Mouse (Mus musculus): ENCODE data around the gene Mcts2. TPM values are rescaled to one million over a fixed set of nuclear protein-coding genes. Genes with fewer than 3 reads are reported as not detected.

Gene Mcts2
- polyA plus RNA-seq, 1 experiment from 2014 or later, result 40.0 TPM

DNA sequence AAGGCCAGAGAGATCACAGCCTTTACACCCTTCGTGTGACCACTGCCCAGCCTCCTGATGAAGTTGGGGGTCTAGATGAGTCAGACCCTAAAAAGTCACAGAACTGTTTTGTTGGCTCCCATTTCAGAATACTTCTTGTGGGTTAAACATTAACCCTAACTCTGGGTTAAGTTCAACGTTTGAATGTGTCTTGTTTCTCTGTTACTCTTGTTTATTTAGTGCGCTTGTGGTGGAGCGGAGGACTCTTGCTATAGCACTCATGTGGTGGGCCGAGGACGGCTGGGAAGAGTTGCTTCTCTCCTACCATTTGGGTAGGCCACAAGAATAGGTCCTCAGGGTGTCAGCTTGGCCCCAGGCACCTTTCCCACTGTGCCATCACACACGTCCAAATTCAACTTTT is 41.8 kb downstream of the Mcts2 start:
- H3K4me2 ChIP-seq, result no peak overlapping the region
- no peak overlapping the region for H3K4me3 ChIP-seq
- no peak for ATAC-seq
- 88% methylated on average over 7 of the region's 7 CpGs for WGBS
- no peak overlapping the region for H3K27ac ChIP-seq
- H3K27me3 ChIP-seq, result peaks cover 3% of the 10 kb centered on the region; the same call in 1 of the 2 replicates
- H3K36me3 ChIP-seq (ENCODE audit: poor library complexity, severe bottlenecking), result no peaks in the 10 kb centered on the region
- peaks cover 13% of the 10 kb centered on the region for H3K4me1 ChIP-seq
- no peak overlapping the region for H3K9ac ChIP-seq
- H3K9me3 ChIP-seq (replicated peaks), result no peaks in the 10 kb centered on the region

- ATAC-seq, result no peak
- Histone ChIP-seq H3K36me3 (ENCODE audit: poor library complexity, severe bottlenecking) (no peaks in the 10 kb centered on the region), H3K4me3 (no peak overlapping the region), H3K4me2 (no peak overlapping the region), H3K27ac (no peak overlapping the region), H3K4me1 (peaks cover 8% of the 10 kb centered on the region), H3K9ac (no peak overlapping the region), H3K9me3 (replicated peaks) (no peaks in the 10 kb centered on the region), H3K27me3 (no peaks in the 10 kb centered on the region)
- WGBS, result 74% methylated on average over 8 of the region's 8 CpGs
Measured at GRCm38 (mm10) chr2:152729013-152729635, 42.3 kb downstream of the Mcts2 start.

GRCm38 (mm10) chr2:152729636-152730020 is 42.8 kb downstream of the Mcts2 start:
- Histone ChIP-seq H3K27me3 (no peaks in the 10 kb centered on the region), H3K9me3 (replicated peaks) (no peaks in the 10 kb centered on the region), H3K4me2 (no peak overlapping the region), H3K4me1 (peaks cover 11% of the 10 kb centered on the region), H3K36me3 (ENCODE audit: poor library complexity, severe bottlenecking) (no peaks in the 10 kb centered on the region), H3K27ac (no peak overlapping the region), H3K4me3 (no peak overlapping the region), H3K9ac (no peak overlapping the region)
- no peak for ATAC-seq
- WGBS, result 69% methylated on average over 7 of the region's 7 CpGs

DNA sequence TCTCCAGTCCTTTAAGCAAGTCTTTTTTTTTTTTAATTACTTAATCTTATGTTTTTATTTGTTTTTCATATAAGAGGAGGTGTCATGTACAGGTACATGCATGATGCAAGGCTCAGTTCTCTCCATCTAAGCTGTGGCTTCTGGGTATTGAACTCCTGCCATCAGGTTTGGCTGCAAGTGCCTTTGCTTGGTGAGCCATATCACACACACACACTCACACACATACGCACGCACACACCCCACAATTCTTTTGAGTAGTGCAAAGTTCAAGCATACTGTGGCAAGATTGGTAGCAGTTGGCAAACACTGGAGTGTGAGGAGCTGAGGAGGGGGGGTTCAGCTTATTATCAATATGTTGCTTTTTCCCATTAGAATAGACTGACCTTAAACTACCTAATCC is 46.4 kb downstream of the Mcts2 start:
- Histone ChIP-seq H3K27ac (no peak overlapping the region), H3K27me3 (peaks cover 10% of the 10 kb centered on the region), H3K4me3 (no peak overlapping the region), H3K9ac (no peak overlapping the region), H3K4me2 (no peak overlapping the region), H3K36me3 (ENCODE audit: poor library complexity, severe bottlenecking) (no peaks in the 10 kb centered on the region), H3K9me3 (replicated peaks) (no peaks in the 10 kb centered on the region), H3K4me1 (peaks cover 45% of the 10 kb centered on the region)
- WGBS, result 89% methylated on average over 2 of the region's 2 CpGs
- no peak for ATAC-seq

DNA sequence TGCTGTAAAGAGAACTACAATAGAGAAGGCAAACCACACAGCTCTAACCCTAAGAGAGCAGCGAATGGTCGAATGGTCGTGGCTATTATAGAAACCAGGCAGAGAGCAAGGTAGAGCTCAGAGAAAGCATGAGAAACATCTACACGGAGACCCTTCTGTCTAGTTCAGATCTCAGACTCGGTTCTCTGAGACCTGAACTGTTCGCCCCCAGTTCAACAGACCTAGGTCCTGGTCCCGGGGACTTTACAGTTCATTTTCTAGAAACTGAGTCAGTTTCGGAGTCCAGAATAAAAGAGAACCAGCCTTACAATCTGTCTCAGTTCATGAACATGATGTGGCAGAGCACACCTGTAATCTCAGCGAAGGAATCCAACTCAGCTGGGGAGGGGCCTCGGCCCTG is 47.7 kb downstream of the Mcts2 start:
- Histone ChIP-seq H3K27me3 (peaks cover 15% of the 10 kb centered on the region), H3K27ac (no peak overlapping the region), H3K9ac (peak overlapping the region; percentile 43; the same call in 1 of the 2 replicates), H3K36me3 (ENCODE audit: poor library complexity, severe bottlenecking) (no peaks in the 10 kb centered on the region), H3K4me3 (peak overlapping the region; percentile 53), H3K4me1 (peaks cover 56% of the 10 kb centered on the region), H3K9me3 (replicated peaks) (no peaks in the 10 kb centered on the region), H3K4me2 (peak overlapping the region; percentile 92)
- WGBS, result 14% methylated on average over 10 of the region's 10 CpGs
- no peak; the same call in 1 of the 2 replicates for ATAC-seq

DNA sequence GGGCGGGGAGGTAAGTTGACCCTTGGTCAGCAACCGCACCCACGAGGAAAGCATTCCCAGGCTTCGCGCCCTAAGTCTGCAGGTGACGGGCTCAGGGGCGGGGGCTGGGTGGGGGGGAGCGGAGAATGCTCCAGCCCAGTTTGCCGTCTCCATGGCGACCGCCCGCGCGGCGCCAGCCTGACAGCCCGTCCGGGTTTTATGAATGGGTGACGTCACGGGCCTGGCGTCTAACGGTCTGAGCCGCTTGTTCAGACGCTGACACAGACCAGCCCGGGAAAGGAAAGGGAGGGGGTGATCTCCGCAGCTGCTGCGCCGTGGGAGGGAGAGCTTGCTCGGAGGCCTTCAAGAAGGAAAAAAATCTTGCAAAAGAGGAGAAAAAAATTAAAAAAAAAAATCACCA is 48.1 kb downstream of the Mcts2 start:
- Histone ChIP-seq H3K4me1 (peaks cover 56% of the 10 kb centered on the region), H3K4me3 (peak overlapping the region; percentile 53), H3K9me3 (replicated peaks) (no peaks in the 10 kb centered on the region), H3K27ac (peak overlapping the region; percentile 48; the same call in 1 of the 2 replicates), H3K36me3 (ENCODE audit: poor library complexity, severe bottlenecking) (no peaks in the 10 kb centered on the region), H3K4me2 (peak overlapping the region; percentile 92), H3K27me3 (peaks cover 15% of the 10 kb centered on the region), H3K9ac (peak overlapping the region; percentile 43; the same call in 1 of the 2 replicates)
- ATAC-seq, result peak; percentile 96
- WGBS, result 0% methylated on average over 28 of the region's 28 CpGs

DNA sequence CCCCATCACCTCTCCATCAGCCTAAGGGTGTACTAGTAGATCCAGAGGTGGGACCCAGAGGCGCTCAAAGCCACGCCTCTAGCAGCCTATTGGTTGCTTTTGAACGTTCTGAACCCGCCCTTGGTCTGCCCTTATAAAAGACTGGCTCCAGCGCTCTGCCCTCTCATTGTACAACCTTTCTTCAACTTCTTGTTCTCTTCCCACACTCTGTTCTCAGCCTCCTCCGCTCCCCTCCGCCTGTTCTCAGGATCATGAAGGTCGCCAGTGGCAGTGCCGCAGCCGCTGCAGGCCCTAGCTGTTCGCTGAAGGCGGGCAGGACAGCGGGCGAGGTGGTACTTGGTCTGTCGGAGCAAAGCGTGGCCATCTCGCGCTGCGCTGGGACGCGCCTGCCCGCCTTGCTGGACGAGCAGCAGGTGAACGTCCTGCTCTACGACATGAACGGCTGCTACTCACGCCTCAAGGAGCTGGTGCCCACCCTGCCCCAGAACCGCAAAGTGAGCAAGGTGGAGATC is 49.3 kb downstream of the Mcts2 start, which contains the start of gene Id1:
Gene Id1, plus strand, starts transcription at position 162 of the 512 bp plus-strand sequence.
- ATAC-seq, result peak; percentile 61
- Histone ChIP-seq H3K36me3 (ENCODE audit: poor library complexity, severe bottlenecking) (no peaks in the 10 kb centered on the region), H3K4me1 (peaks cover 56% of the 10 kb centered on the region), H3K27me3 (peaks cover 15% of the 10 kb centered on the region), H3K4me3 (peak within 1 kb of the TSS; percentile 53), H3K4me2 (peak within 1 kb of the TSS; percentile 92), H3K27ac (peak within 1 kb of the TSS; percentile 48; the same call in 1 of the 2 replicates), H3K9me3 (replicated peaks) (no peaks in the 10 kb centered on the region), H3K9ac (peak within 1 kb of the TSS; percentile 70)
- 1% methylated on average over 28 of the region's 28 CpGs for WGBS

DNA sequence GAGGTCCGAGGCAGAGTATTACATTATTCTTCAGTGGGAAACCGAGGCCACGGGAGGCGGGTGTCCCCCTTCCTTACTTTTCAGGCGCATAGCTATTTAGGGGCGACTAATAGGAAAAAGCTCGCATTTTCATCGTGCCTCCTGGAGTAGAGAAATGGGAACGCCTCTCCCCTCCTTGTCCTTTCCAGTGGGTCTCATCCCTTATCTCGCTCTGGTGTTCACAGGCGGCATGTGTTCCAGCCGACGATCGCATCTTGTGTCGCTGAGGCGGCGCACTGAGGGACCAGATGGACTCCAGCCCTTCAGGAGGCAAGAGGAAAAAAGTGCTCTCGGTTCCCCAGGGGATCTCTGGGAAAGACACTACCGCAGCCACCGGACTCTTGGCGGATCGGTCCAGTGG is 49.9 kb downstream of the Mcts2 start:
- Histone ChIP-seq H3K4me1 (peaks cover 62% of the 10 kb centered on the region), H3K36me3 (ENCODE audit: poor library complexity, severe bottlenecking) (no peaks in the 10 kb centered on the region), H3K27me3 (peaks cover 15% of the 10 kb centered on the region), H3K9ac (peak overlapping the region; percentile 70), H3K4me2 (peak overlapping the region; percentile 92), H3K4me3 (peak overlapping the region; percentile 53), H3K27ac (peak overlapping the region; percentile 48; the same call in 1 of the 2 replicates), H3K9me3 (replicated peaks) (no peaks in the 10 kb centered on the region)
- no peak for ATAC-seq
- WGBS, result under 1% methylated on average over 22 of the region's 22 CpGs

Other genes starting within 250 kb of the Mcts2 start
- gene Defb23, start 222.4 kb upstream of the Mcts2 start, polyA plus RNA-seq (2015; fragmentation: Nextera tagmentation; extraction: Ambion mirVana), result not detected in 2 replicates
- gene Defb20, start 210.0 kb upstream of the Mcts2 start, polyA plus RNA-seq (2015; fragmentation: Nextera tagmentation; extraction: Ambion mirVana), result not detected in 2 replicates
- not detected in 2 replicates for gene Defb22, start 196.9 kb upstream of the Mcts2 start, polyA plus RNA-seq (2015; fragmentation: Nextera tagmentation; extraction: Ambion mirVana)
- not detected in 2 replicates for gene Defb26, start 175.3 kb upstream of the Mcts2 start, polyA plus RNA-seq (2015; fragmentation: Nextera tagmentation; extraction: Ambion mirVana)
- not detected in 2 replicates for gene Defb28, start 168.8 kb upstream of the Mcts2 start, polyA plus RNA-seq (2015; fragmentation: Nextera tagmentation; extraction: Ambion mirVana)
- not detected in 2 replicates for gene Defb29, start 146.9 kb upstream of the Mcts2 start, polyA plus RNA-seq (2015; fragmentation: Nextera tagmentation; extraction: Ambion mirVana)
- gene Gm17416, start 117.7 kb upstream of the Mcts2 start, polyA plus RNA-seq (2015; fragmentation: Nextera tagmentation; extraction: Ambion mirVana), result not detected in 2 replicates
- not detected in 2 replicates for gene Defb21, start 114.3 kb upstream of the Mcts2 start, polyA plus RNA-seq (2015; fragmentation: Nextera tagmentation; extraction: Ambion mirVana)
- gene Defb19, start 106.7 kb upstream of the Mcts2 start, polyA plus RNA-seq (2015; fragmentation: Nextera tagmentation; extraction: Ambion mirVana), result not detected in 2 replicates
- not detected in 2 replicates for gene Defb45, start 87.6 kb upstream of the Mcts2 start, polyA plus RNA-seq (2015; fragmentation: Nextera tagmentation; extraction: Ambion mirVana)
- not detected in 2 replicates for gene Defb36, start 82.7 kb upstream of the Mcts2 start, polyA plus RNA-seq (2015; fragmentation: Nextera tagmentation; extraction: Ambion mirVana)
- not detected in 2 replicates for gene Defb25, start 64.0 kb upstream of the Mcts2 start, polyA plus RNA-seq (2015; fragmentation: Nextera tagmentation; extraction: Ambion mirVana)
- gene Rem1, start 60.1 kb upstream of the Mcts2 start, polyA plus RNA-seq (2015; fragmentation: Nextera tagmentation; extraction: Ambion mirVana), result 0.19 and 0.20 TPM in 2 replicates
- gene H13, start 17.6 kb upstream of the Mcts2 start, polyA plus RNA-seq (2015; fragmentation: Nextera tagmentation; extraction: Ambion mirVana), result 131 and 142 TPM in 2 replicates
- gene Id1, start 49.2 kb downstream of the Mcts2 start, polyA plus RNA-seq (2015; fragmentation: Nextera tagmentation; extraction: Ambion mirVana), result 25.8 and 26.1 TPM in 2 replicates
- 4.4 and 4.8 TPM in 2 replicates for gene Cox4i2, start 67.1 kb downstream of the Mcts2 start, polyA plus RNA-seq (2015; fragmentation: Nextera tagmentation; extraction: Ambion mirVana)
- 155 and 164 TPM in 2 replicates for gene Bcl2l1, start 144.7 kb downstream of the Mcts2 start, polyA plus RNA-seq (2015; fragmentation: Nextera tagmentation; extraction: Ambion mirVana)
- 102 and 103 TPM in 2 replicates for gene Tpx2, start 160.9 kb downstream of the Mcts2 start, polyA plus RNA-seq (2015; fragmentation: Nextera tagmentation; extraction: Ambion mirVana)
- gene Mylk2, start 224.3 kb downstream of the Mcts2 start, polyA plus RNA-seq (2015; fragmentation: Nextera tagmentation; extraction: Ambion mirVana), result not detected in 2 replicates
- 2.7 and 2.9 TPM in 2 replicates for gene Foxs1, start 246.2 kb downstream of the Mcts2 start, polyA plus RNA-seq (2015; fragmentation: Nextera tagmentation; extraction: Ambion mirVana)

Data from forebrain, embryonic 13.5 days (tissue).